Mouse (Mus musculus): ENCODE measurements at regions not wholly inside any gene's neighbourhood (a gene's known extent, or its start where the extent isn't known, plus 50 kb on each side); places are given as distances from the start of the nearest gene placed in this dataset.

GRCm38 (mm10) chr6:66124292-66124691 is 171.9 kb downstream of the 4930544G11Rik start:
- Histone ChIP-seq H3K27me3 (ENCODE audit: insufficient read depth, low read length) (no peaks in the 10 kb centered on the region), H3K36me3 (ENCODE audit: insufficient read depth, low read length) (no peaks in the 10 kb centered on the region), H3K9me3 (ENCODE audit: low read length) (no peaks in the 10 kb centered on the region), H3K4me3 (ENCODE audit: low read depth, low read length) (no peak overlapping the region), H3K4me1 (ENCODE audit: insufficient read depth, low read length) (no peaks in the 10 kb centered on the region), H3K4me2 (ENCODE audit: low read depth, low read length, poor library complexity, severe bottlenecking) (no peak overlapping the region), H3K27ac (ENCODE audit: low read depth, low read length) (no peak overlapping the region), H3K9ac (replicated peaks; ENCODE audit: low read length, poor library complexity, severe bottlenecking) (no peak overlapping the region)
- WGBS = 71% methylated on average over 1 of the region's 1 CpGs
- no peak for ATAC-seq (ENCODE audit: low FRiP score)
- TF ChIP-seq CTCF (IDR thresholded peaks at IDR 0.05) = no peak
- no peak for DNase-seq (ENCODE audit: low spot score)

GRCm38 (mm10) chr6:66151786-66152185 is 199.4 kb downstream of the 4930544G11Rik start:
- Histone ChIP-seq H3K36me3 (ENCODE audit: insufficient read depth, low read length) (no peaks in the 10 kb centered on the region), H3K4me2 (ENCODE audit: low read depth, low read length, poor library complexity, severe bottlenecking) (no peak overlapping the region), H3K9me3 (ENCODE audit: low read length) (no peaks in the 10 kb centered on the region), H3K9ac (replicated peaks; ENCODE audit: low read length, poor library complexity, severe bottlenecking) (no peak overlapping the region), H3K27ac (ENCODE audit: low read depth, low read length) (no peak overlapping the region), H3K4me1 (ENCODE audit: insufficient read depth, low read length) (no peaks in the 10 kb centered on the region), H3K27me3 (ENCODE audit: insufficient read depth, low read length) (no peaks in the 10 kb centered on the region), H3K4me3 (ENCODE audit: low read depth, low read length) (no peak overlapping the region)
- no peak for TF ChIP-seq CTCF (IDR thresholded peaks at IDR 0.05)
- ATAC-seq (ENCODE audit: low FRiP score) = no peak
- WGBS = 62% methylated on average over 3 of the region's 3 CpGs
- no peak for DNase-seq (ENCODE audit: low spot score)

- Histone ChIP-seq H3K4me3 (ENCODE audit: low read depth, low read length) (no peak overlapping the region), H3K27ac (ENCODE audit: low read depth, low read length) (no peak overlapping the region), H3K9ac (replicated peaks; ENCODE audit: low read length, poor library complexity, severe bottlenecking) (no peak overlapping the region), H3K27me3 (ENCODE audit: insufficient read depth, low read length) (no peaks in the 10 kb centered on the region), H3K36me3 (ENCODE audit: insufficient read depth, low read length) (no peaks in the 10 kb centered on the region), H3K4me2 (ENCODE audit: low read depth, low read length, poor library complexity, severe bottlenecking) (no peak overlapping the region), H3K4me1 (ENCODE audit: insufficient read depth, low read length) (no peaks in the 10 kb centered on the region), H3K9me3 (ENCODE audit: low read length) (no peaks in the 10 kb centered on the region)
- WGBS = 96% methylated on average over 2 of the region's 2 CpGs
- ATAC-seq (ENCODE audit: low FRiP score) = no peak
- TF ChIP-seq CTCF (IDR thresholded peaks at IDR 0.05) = no peak
- DNase-seq (ENCODE audit: low spot score) = no peak
Measured at GRCm38 (mm10) chr6:66154831-66155230, 202.4 kb downstream of the 4930544G11Rik start.

- no peak for TF ChIP-seq CTCF (IDR thresholded peaks at IDR 0.05)
- WGBS = 32% methylated on average over 2 of the region's 2 CpGs
- no peaks in the 10 kb centered on the region for H3K36me3 ChIP-seq (ENCODE audit: insufficient read depth, low read length)
- ATAC-seq (ENCODE audit: low FRiP score) (no peak), DNase-seq (ENCODE audit: low spot score) (no peak)
- H3K9me3 ChIP-seq (ENCODE audit: low read length) = no peaks in the 10 kb centered on the region
- H3K27me3 ChIP-seq (ENCODE audit: insufficient read depth, low read length) = no peaks in the 10 kb centered on the region
- H3K9ac ChIP-seq (replicated peaks; ENCODE audit: low read length, poor library complexity, severe bottlenecking) = no peak overlapping the region
- no peaks in the 10 kb centered on the region for H3K4me1 ChIP-seq (ENCODE audit: insufficient read depth, low read length)
- no peak overlapping the region for H3K4me3 ChIP-seq (ENCODE audit: low read depth, low read length)
- no peak overlapping the region for H3K27ac ChIP-seq (ENCODE audit: low read depth, low read length)
- no peak overlapping the region for H3K4me2 ChIP-seq (ENCODE audit: low read depth, low read length, poor library complexity, severe bottlenecking)
Measured at GRCm38 (mm10) chr6:66160805-66161204, 208.4 kb downstream of the 4930544G11Rik start.

- 72% methylated on average over 3 of the region's 3 CpGs for WGBS
- Histone ChIP-seq H3K4me3 (ENCODE audit: low read depth, low read length) (no peak overlapping the region), H3K27ac (ENCODE audit: low read depth, low read length) (no peak overlapping the region), H3K9me3 (ENCODE audit: low read length) (no peaks in the 10 kb centered on the region), H3K4me1 (ENCODE audit: insufficient read depth, low read length) (no peaks in the 10 kb centered on the region), H3K9ac (replicated peaks; ENCODE audit: low read length, poor library complexity, severe bottlenecking) (no peak overlapping the region), H3K27me3 (ENCODE audit: insufficient read depth, low read length) (no peaks in the 10 kb centered on the region), H3K4me2 (ENCODE audit: low read depth, low read length, poor library complexity, severe bottlenecking) (no peak overlapping the region), H3K36me3 (ENCODE audit: insufficient read depth, low read length) (no peaks in the 10 kb centered on the region)
- no peak for ATAC-seq (ENCODE audit: low FRiP score)
- no peak for DNase-seq (ENCODE audit: low spot score)
- no peak for TF ChIP-seq CTCF (IDR thresholded peaks at IDR 0.05)
Measured at GRCm38 (mm10) chr6:66168913-66169312, 216.5 kb downstream of the 4930544G11Rik start.

- H3K9me3 ChIP-seq (ENCODE audit: low read length) = no peaks in the 10 kb centered on the region
- H3K4me3 ChIP-seq (ENCODE audit: low read depth, low read length) = no peak overlapping the region
- ATAC-seq (ENCODE audit: low FRiP score) = no peak
- H3K27me3 ChIP-seq (ENCODE audit: insufficient read depth, low read length) = no peaks in the 10 kb centered on the region
- no peak for TF ChIP-seq CTCF (IDR thresholded peaks at IDR 0.05)
- WGBS = 85% methylated on average over 1 of the region's 1 CpGs
- no peaks in the 10 kb centered on the region for H3K4me1 ChIP-seq (ENCODE audit: insufficient read depth, low read length)
- no peak overlapping the region for H3K4me2 ChIP-seq (ENCODE audit: low read depth, low read length, poor library complexity, severe bottlenecking)
- H3K9ac ChIP-seq (replicated peaks; ENCODE audit: low read length, poor library complexity, severe bottlenecking) = no peak overlapping the region
- H3K27ac ChIP-seq (ENCODE audit: low read depth, low read length) = no peak overlapping the region
- DNase-seq (ENCODE audit: low spot score) = peak; percentile 47
- no peaks in the 10 kb centered on the region for H3K36me3 ChIP-seq (ENCODE audit: insufficient read depth, low read length)
Measured at GRCm38 (mm10) chr6:66197990-66198389, 245.6 kb downstream of the 4930544G11Rik start.

Data from midbrain, postnatal 0 days (tissue).